Mouse (Mus musculus) MEL (cell line): ENCODE results near the gene Prm2. TPM values are rescaled to one million over a fixed set of nuclear protein-coding genes. Genes with fewer than 3 reads are reported as not detected.

Experiments used
- DNase-seq: peaks from one replicate; pipeline ENCODE4 v3.0.0; 2011; ENCODE audit warnings: low read depth, low spot score
- H3K27ac ChIP-seq: 2 replicates; pipeline ENCODE4 v1.5.1; 2012; ENCODE audit warnings: low read depth, mild to moderate bottlenecking, control low read depth, low read length, moderate library complexity; ENCODE audit not compliant: control insufficient read depth
- H3K27me3 ChIP-seq, 2 experiments: fragments of 150-350 bp in 1 of 2; sonication (generic) in 1 of 2; 2 replicates each; pipeline ENCODE4 v1.6.1; 2012; ENCODE audit warnings: low read length in 2 of 2, mild to moderate bottlenecking in 2 of 2, improper control_type of control experiment in 1 of 2, moderate library complexity in 1 of 2; ENCODE audit not compliant: insufficient read depth in 2 of 2, control insufficient read depth in 1 of 2
- H3K36me3 ChIP-seq, 2 experiments: 2 replicates each; pipeline ENCODE4 v1.6.1; 2012 to 2014; ENCODE audit warnings: low read length in 2 of 2, improper control_type of control experiment in 1 of 2, inconsistent platforms in 1 of 2, mild to moderate bottlenecking in 1 of 2; ENCODE audit not compliant: insufficient read depth in 2 of 2, control insufficient read depth in 1 of 2
- H3K4me1 ChIP-seq, 2 experiments: fragments of 150-350 bp in 1 of 2; sonication (generic) in 1 of 2; 2 replicates each; pipeline ENCODE4 v1.6.1; 2012; ENCODE audit warnings: low read length in 2 of 2, improper control_type of control experiment in 1 of 2, mild to moderate bottlenecking in 1 of 2; ENCODE audit not compliant: insufficient read depth in 2 of 2, control insufficient read depth in 1 of 2
- H3K4me3 ChIP-seq, 2 experiments: fragments of 150-350 bp in 1 of 2; sonication (generic) in 1 of 2; 2 replicates each; pipeline ENCODE4 v1.5.1; 2012; ENCODE audit warnings: low read depth in 2 of 2, low read length in 2 of 2, mild to moderate bottlenecking in 2 of 2, moderate library complexity in 2 of 2, control low read depth in 1 of 2, improper control_type of control experiment in 1 of 2; ENCODE audit not compliant: control insufficient read depth in 1 of 2, insufficient read depth in 1 of 2
- H3K79me2 ChIP-seq: 2 replicates; pipeline ENCODE4 v1.6.1; 2012; ENCODE audit warnings: mild to moderate bottlenecking, low read length, moderate library complexity; ENCODE audit not compliant: control insufficient read depth, poor library complexity, insufficient read depth
- H3K9ac ChIP-seq: 2 replicates; pipeline ENCODE4 v1.6.1; 2012; ENCODE audit warnings: low read depth, mild to moderate bottlenecking, control low read depth, low read length, moderate library complexity; ENCODE audit not compliant: control insufficient read depth, poor library complexity, severe bottlenecking
- H3K9me3 ChIP-seq: fragments of 150-350 bp; sonication (generic); replicated peaks from 2 replicates; pipeline ENCODE4 v1.6.1; 2012; ENCODE audit warnings: mild to moderate bottlenecking, low read length, improper control_type of control experiment, moderate library complexity; ENCODE audit not compliant: insufficient read depth
- CHD2 ChIP-seq: IDR thresholded peaks from 2 replicates; pipeline ENCODE4 v1.6.1; 2011; ENCODE audit warnings: low read length, improper control_type of control experiment
- E2F4 ChIP-seq: IDR thresholded peaks from 2 replicates; pipeline ENCODE4 v1.6.1; 2011; ENCODE audit warnings: low read depth, low read length, improper control_type of control experiment, borderline replicate concordance
- GABPA ChIP-seq: IDR thresholded peaks from 2 replicates; pipeline ENCODE4 v1.6.1; 2012; ENCODE audit warnings: low read depth, mild to moderate bottlenecking, inconsistent platforms, low read length, improper control_type of control experiment, moderate library complexity
- KAT2A ChIP-seq: conservative IDR thresholded peaks from 2 replicates; pipeline ENCODE4 v1.6.1; 2012; ENCODE audit warnings: low read depth, low read length, improper control_type of control experiment, inconsistent platforms
- MAFK ChIP-seq: IDR thresholded peaks from 2 replicates; pipeline ENCODE4 v1.6.1; 2011; ENCODE audit warnings: low read depth, mild to moderate bottlenecking, low read length, improper control_type of control experiment, borderline replicate concordance
- MEF2A ChIP-seq: IDR thresholded peaks from 2 replicates; pipeline ENCODE4 v1.6.1; 2014; ENCODE audit warnings: low read depth, mild to moderate bottlenecking, inconsistent platforms, low read length, improper control_type of control experiment; ENCODE audit not compliant: poor library complexity, insufficient replicate concordance, severe bottlenecking; ENCODE audit errors: extremely low read depth
- MXI1 ChIP-seq: IDR thresholded peaks from 2 replicates; pipeline ENCODE4 v1.6.1; 2011; ENCODE audit warnings: mild to moderate bottlenecking, low read depth, low read length, improper control_type of control experiment
- MYB ChIP-seq: IDR thresholded peaks from 2 replicates; pipeline ENCODE4 v1.6.1; 2011; ENCODE audit warnings: mild to moderate bottlenecking, low read depth, low read length, improper control_type of control experiment
- NELFE ChIP-seq: IDR thresholded peaks from 2 replicates; pipeline ENCODE4 v1.6.1; 2011; ENCODE audit warnings: low read depth, low read length, improper control_type of control experiment
- POLR2A ChIP-seq, 2 experiments: IDR thresholded peaks; 2 replicates each; pipeline ENCODE4 v1.6.1; 2011 to 2012; ENCODE audit warnings: low read length in 2 of 2, mild to moderate bottlenecking in 2 of 2, control low read depth in 1 of 2, improper control_type of control experiment in 1 of 2, low read depth in 1 of 2, moderate library complexity in 1 of 2; ENCODE audit not compliant: control insufficient read depth in 1 of 2, insufficient read depth in 1 of 2, poor library complexity in 1 of 2
- RAD21 ChIP-seq: IDR thresholded peaks from 2 replicates; pipeline ENCODE4 v1.6.1; 2011; ENCODE audit warnings: mild to moderate bottlenecking, low read depth, low read length, improper control_type of control experiment
- SIN3A ChIP-seq: IDR thresholded peaks from 2 replicates; pipeline ENCODE4 v1.6.1; 2012; ENCODE audit warnings: low read length, improper control_type of control experiment, inconsistent platforms
- SMC3 ChIP-seq: IDR thresholded peaks from 2 replicates; pipeline ENCODE4 v1.6.1; 2011; ENCODE audit warnings: low read depth, low read length, improper control_type of control experiment
- TCF12 ChIP-seq: IDR thresholded peaks from 2 replicates; pipeline ENCODE4 v1.6.1; 2014; ENCODE audit warnings: low read depth, mild to moderate bottlenecking, inconsistent platforms, low read length, improper control_type of control experiment, moderate library complexity
- USF2 ChIP-seq, 2 experiments: IDR thresholded peaks; 2 replicates each; pipeline ENCODE4 v1.6.1; 2011 to 2012; ENCODE audit warnings: improper control_type of control experiment in 2 of 2, low read length in 2 of 2, borderline replicate concordance in 1 of 2, inconsistent platforms in 1 of 2, low read depth in 1 of 2, mild to moderate bottlenecking in 1 of 2; ENCODE audit not compliant: insufficient read depth in 1 of 2
- ZKSCAN1 ChIP-seq: IDR thresholded peaks from 2 replicates; pipeline ENCODE4 v1.6.1; 2012; ENCODE audit warnings: low read depth, mild to moderate bottlenecking, inconsistent platforms, low read length, improper control_type of control experiment, moderate library complexity
- ZNF384 ChIP-seq: IDR thresholded peaks from 2 replicates; pipeline ENCODE4 v1.6.1; 2012; ENCODE audit warnings: low read depth, mild to moderate bottlenecking, inconsistent platforms, low read length, improper control_type of control experiment
- polyA plus RNA-seq, 2 experiments: library from polyadenylated mRNA; stranded (reverse) in 1 of 2; unstranded in 1 of 2; fragments of >175 nt in 1 of 2; fragments of >200 nt in 1 of 2; gene quantifications; 2 replicates each; pipeline versions ENCODE4 v1.2.1 to v1.2.4; 2012; ENCODE audit warnings: low replicate concordance in 2 of 2, low read depth in 1 of 2; ENCODE audit not compliant: insufficient read length in 2 of 2, insufficient read depth in 1 of 2, missing spikeins in 1 of 2
- total RNA-seq: library from RNA; depleted of rRNA; stranded (reverse); fragments of 300-350 nt; gene quantifications from 2 replicates; pipeline ENCODE4 v1.2.3, GENCODE M21; 2012

The Prm2 gene
- total and polyA plus RNA-seq, 3 experiments, result not detected

- TF ChIP-seq KAT2A (no peak), USF2 (IDR thresholded peaks at IDR 0.05; ENCODE audit: borderline replicate concordance in 1 of 2, insufficient read depth in 1 of 2, low read depth in 1 of 2, low read length in 2 of 2) (no peak), GABPA (no peak), MXI1 (no peak), MYB (no peak), NELFE (no peak), POLR2A (IDR thresholded peaks at IDR 0.05; ENCODE audit: control insufficient read depth in 1 of 2, insufficient read depth in 1 of 2, low read depth in 1 of 2, low read length in 2 of 2, poor library complexity in 1 of 2) (no peak), ZKSCAN1 (no peak), RAD21 (no peak), ZNF384 (no peak), MAFK (no peak), TCF12 (no peak)
- Histone ChIP-seq H3K79me2 (no peaks in the 10 kb centered on the region; the same call in 1 of the 2 replicates), H3K4me1 (peaks cover 0 to 3% of the 10 kb centered on the region in 2 experiments; a peak in 1 of 4 replicates), H3K9ac (no peak overlapping the region), H3K36me3 (no peaks in the 10 kb centered on the region), H3K9me3 (no peaks in the 10 kb centered on the region), H3K27ac (no peak overlapping the region), H3K4me3 (no peak overlapping the region), H3K27me3 (peaks cover 0 to 4% of the 10 kb centered on the region in 2 experiments; a peak in 3 of 4 replicates)
- no peak for DNase-seq
These were observed 13.4 kb downstream of the Prm2 start for GRCm38 (mm10) chr16:10782377-10783151.

DNA sequence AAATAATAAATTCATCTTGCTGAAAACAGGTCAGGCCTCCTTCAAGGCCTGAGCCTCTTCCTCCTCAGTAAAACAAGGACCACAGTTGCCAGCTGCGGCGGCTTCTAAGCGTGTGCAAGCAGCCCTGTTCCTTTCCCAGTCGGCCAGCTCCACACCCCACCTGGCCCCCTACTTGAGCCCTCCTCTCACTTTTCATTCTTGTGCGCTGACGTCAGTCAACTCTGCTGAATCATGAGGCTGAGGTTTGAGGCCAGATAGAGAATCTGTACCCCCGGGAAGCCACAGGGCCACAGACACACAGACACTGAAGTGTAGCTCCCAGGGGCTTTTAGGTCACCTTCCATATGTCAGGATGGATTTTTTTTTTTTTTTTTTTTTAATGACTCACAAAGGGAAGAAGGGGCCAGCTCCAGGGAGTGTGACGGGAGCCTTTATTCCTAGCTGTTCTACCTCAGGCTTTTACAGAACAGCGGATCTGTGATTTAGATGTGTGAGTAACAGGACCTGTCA is 14.0 kb downstream of the Prm2 start:
- Histone ChIP-seq H3K27me3 (peaks cover 0 to 4% of the 10 kb centered on the region in 2 experiments; a peak in 3 of 4 replicates), H3K9ac (no peak overlapping the region), H3K4me3 (no peak overlapping the region), H3K4me1 (peaks cover 0 to 3% of the 10 kb centered on the region in 2 experiments; a peak in 1 of 4 replicates), H3K36me3 (no peaks in the 10 kb centered on the region), H3K79me2 (no peaks in the 10 kb centered on the region; the same call in 1 of the 2 replicates)
- no peak for TF ChIP-seq MEF2A
- no peak for TF ChIP-seq SMC3
- no peak for TF ChIP-seq CHD2
- TF ChIP-seq E2F4, result no peak
- no peak for TF ChIP-seq SIN3A
- TF ChIP-seq MYB, result no peak
- TF ChIP-seq ZKSCAN1, result no peak
- TF ChIP-seq, all 39 proteins: peak for 0
- no peaks in the 10 kb centered on the region for H3K9me3 ChIP-seq
- H3K27ac ChIP-seq, result no peak overlapping the region
- no peak for DNase-seq
